Mouse (Mus musculus) brain, adult 2 months (tissue): ENCODE results near the gene Nub1.
"Not testable (repeated sequence)": the region's sequence is repeated elsewhere in the genome, so short reads cannot be mapped to it uniquely, and the experiment has no call there.

Experiments
- DNase-seq: peaks from one replicate; pipeline ENCODE4 v3.0.0; 2011; ENCODE audit warnings: low read depth, low spot score

The Nub1 gene

GRCm38 (mm10) chr5:24685366-24686093 lies at the start of gene Nub1:
Gene Nub1 (plus strand): TSS chr5:24685532.
- DNase-seq = peak; percentile 99

GRCm38 (mm10) chr5:24636987-24637386 lies 48.3 kb upstream of the Nub1 start:
- peak; percentile 64 for DNase-seq

- no peak for DNase-seq
Measured at GRCm38 (mm10) chr5:24638131-24638530, 47.2 kb upstream of the Nub1 start.

GRCm38 (mm10) chr5:24639081-24639480 lies 46.3 kb upstream of the Nub1 start:
- DNase-seq = peak; percentile 57

DNA sequence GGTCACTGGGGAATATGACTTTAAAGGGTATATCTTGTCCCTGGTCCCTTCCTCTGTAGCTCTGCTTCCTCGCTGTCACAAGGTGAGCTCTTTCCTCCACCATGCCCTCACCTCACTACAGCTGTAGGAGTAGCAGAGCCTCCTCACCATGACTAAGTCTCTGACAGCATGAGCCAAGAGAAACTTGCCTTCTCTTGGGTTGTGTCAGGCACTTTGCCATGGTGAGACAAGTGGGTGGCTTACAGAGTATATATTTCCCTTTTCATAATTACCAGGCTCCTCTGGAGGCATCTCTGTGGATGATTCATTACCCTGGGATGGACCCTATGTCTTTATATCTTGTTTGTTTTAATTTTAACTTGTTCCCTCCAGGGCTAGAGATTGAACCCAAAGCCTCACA lies 39.9 kb upstream of the Nub1 start:
- peak; percentile 83 for DNase-seq

- no peak for DNase-seq
Measured at GRCm38 (mm10) chr5:24649231-24649630, 36.1 kb upstream of the Nub1 start.

DNA sequence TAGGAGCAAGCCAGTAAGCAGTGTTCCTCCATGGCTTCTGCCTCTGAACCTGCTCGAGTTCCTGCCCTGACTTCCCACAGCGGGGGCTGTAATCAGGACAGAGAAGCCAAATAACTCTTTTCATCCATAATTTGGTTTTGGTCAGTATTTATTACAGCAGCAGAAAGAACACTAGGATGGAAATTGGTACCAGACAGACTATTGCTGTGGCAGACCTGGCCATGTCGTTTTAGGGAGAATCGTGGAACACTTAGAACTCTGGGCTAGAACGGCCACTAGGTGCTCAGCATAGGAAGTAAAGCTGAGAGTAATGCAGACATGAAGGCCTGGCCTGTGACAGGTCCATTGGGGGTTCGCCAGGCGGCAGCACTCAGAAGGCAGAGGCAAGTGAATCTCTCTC lies 35.6 kb upstream of the Nub1 start:
- no peak for DNase-seq

DNA sequence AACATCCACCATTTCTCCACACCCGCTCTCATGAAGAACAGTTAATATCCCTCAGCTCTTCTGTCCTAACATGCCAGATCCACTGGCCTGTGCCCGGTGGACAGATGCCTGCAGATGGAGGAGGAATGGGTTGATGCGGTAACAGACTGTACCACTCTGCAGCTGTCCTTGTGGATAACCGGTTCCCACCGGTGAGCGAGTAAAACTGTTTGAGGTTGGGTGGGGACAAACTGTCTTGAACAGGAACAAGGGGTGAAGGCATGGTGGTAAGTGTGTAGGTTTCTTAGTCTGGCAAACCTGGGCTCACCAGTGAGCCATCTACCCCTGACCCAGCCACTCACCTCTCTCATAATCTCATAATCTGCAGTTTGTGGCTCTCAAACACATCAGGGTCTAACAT lies 34.0 kb upstream of the Nub1 start:
- no peak for DNase-seq

DNA sequence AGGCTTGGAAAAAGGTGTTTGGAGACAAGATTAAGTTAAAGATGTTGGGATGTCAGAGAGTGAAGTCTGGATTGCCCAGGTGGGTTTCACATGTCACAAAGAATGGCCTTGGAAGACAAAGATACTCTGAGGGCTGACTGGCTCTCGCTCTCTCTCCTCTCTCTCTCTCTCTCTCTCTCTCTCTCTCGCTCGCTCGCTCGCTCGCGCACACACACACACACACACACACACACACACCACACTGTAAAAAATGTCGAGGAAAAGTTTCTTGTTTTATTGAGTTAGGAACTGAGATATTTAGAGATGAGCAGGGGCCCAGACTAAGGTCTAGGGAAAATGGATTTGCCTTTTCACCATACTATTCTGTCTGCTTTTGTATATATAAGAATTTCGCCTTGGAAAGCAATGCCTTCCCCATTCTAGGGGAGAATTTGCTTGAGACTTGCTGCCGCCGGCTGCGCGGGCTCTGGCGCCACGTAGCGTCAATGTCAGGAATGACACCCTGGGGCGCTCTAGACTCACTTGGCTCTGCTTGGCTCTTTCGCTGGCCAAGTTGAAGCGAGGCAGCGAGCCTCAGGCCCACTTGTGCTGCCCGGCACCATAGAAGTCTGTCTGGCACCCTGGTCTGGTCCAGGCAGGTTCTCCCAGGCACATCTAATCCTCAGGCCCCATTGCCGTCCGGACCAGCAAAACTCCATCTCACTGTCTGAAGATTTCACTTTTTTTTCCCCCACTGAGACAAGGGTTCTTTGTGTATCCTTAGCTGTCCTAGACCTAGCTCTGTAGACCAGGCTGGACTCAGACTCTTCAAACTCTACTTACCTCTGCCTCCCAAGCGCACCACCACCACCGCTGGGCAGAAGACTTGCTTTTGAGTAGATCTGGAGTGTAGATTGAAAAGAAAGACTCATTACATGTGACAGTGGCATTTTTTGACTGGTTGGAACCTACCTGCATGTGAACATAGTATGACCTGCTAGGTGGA lies 33.3 kb upstream of the Nub1 start:
- DNase-seq = peak; percentile 90

DNA sequence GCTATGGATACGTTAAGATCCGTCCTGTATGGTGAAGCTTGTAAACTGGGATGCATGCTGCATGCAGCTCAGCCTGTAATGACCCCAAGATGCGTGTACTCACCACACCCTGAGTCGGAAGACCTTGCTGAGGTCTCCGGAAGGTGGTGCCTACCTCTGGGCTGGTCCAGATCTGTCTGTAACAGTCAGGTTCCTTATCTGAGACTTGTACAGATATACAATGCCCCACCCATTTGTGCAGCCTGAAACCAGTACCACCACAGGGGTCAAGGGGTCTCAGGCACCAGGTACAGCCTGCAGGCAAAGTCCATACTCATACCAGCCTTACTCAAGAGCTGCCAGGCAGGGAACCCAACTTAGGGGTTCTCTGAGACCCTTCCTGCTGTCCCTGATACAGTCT lies 32.6 kb upstream of the Nub1 start:
- no peak for DNase-seq

- DNase-seq = no peak
Measured at GRCm38 (mm10) chr5:24654491-24654890, 30.8 kb upstream of the Nub1 start.

GRCm38 (mm10) chr5:24657113-24657512 lies 28.2 kb upstream of the Nub1 start:
- DNase-seq = peak; percentile 72

DNA sequence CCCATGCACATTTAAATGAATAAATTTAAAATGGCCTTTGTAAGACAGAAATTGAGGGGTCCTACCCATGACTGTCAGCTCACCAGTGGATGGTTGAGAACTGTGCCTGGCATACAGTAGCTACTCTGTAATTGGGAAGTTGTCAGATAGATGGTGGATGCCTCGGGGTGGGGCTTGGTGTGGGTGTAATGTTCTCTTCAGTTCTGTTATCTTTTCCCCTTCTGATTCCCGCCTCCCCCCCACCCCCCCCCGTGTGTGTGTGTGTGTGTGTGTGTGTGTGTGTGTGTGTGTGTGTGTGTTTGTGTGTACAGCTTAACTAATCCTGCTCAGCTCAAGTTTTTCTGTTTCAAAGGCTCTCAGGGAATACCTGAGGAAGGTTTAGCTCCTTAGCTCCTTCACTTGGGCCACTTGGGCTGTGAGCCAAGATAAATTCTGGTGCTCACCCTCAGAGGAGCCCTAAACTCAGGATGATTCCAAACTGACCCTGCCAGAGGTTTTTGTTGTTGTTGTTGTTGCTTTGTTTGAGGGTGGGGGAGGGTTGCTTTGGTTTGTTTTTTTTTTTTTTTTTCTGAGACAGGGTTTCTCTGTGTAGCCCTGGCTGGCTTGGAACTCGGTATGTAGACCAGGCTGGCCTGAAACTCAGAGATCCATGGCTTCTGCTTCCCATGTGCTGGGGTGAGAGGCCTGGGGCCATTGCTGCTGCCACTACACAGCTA lies 25.5 kb upstream of the Nub1 start:
- DNase-seq = no peak

GRCm38 (mm10) chr5:24661457-24661856 lies 23.9 kb upstream of the Nub1 start:
- DNase-seq = no peak

- DNase-seq = peak; percentile 88
Measured at GRCm38 (mm10) chr5:24674238-24674637, 11.1 kb upstream of the Nub1 start.

GRCm38 (mm10) chr5:24681436-24681835 lies 3.9 kb upstream of the Nub1 start:
- DNase-seq = no peak

GRCm38 (mm10) chr5:24684578-24685365 lies 560 bp upstream of the Nub1 start:
- peak; percentile 86 for DNase-seq

DNA sequence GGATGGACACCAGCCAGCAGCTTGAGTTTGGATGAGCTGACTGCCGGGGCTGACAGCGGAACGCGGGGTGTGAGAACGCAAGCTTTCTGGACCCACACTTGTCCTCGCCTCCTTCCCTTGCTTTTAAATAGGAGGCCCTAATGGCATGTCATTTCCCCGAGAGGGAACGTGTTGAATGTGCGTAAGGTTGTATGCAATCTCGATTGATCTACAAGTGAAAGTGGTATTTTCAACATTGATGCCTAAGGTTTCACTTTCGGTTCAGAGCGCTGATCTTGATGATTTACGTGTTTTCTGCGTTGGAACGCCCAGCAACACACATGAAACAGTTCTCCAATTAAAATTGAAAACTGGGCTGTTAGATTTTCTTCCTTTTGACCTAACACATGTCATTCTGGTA lies 844 bp downstream of the Nub1 start:
- peak; percentile 63 for DNase-seq

- not testable (repeated sequence) for DNase-seq
Measured at GRCm38 (mm10) chr5:24686671-24687420, 1.5 kb downstream of the Nub1 start.

- peak; percentile 29 for DNase-seq
Measured at GRCm38 (mm10) chr5:24687696-24688095, 2.4 kb downstream of the Nub1 start.
